ENCODE assay signal across 25 mouse cellular contexts in the genomic region with DNA sequence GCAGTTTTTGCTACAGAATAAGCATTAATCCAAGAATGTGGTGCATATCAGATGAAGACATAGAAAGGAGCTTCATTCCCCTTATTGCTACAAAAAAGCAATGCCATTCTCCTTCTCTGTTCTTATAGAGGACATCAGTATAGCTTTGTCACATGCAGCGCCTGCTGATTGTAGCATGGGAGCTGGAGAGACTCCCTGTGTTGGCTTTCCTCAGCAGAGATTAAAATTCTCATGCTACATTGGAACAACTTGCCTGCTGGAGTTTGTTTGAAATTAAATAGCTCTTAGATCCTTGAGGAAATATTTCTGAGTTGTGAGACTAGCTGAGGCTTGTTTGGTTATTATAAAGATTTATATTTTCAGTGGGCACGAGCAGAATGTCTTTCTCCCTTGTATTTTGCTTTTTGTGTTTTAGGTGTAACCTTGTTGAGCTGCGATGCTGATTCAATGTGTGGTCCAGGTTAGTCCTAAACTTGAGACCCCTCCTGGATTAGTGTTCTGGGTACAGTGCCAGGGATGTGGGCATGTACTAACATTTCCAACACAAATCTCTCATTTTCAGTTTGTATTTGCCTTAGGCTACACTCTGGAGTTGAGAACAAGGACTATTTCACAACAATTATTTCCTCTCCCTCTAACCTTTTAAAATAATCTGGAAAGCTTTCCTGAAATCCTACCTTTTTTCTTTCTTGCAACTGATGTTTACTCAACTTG.
A peak's percentile ranks its signal among the peaks of the same experiment; 100 is the strongest.
DNase-seq lines count a peak whose midpoint lies in the region; ATAC-seq and TF ChIP-seq lines count a peak whose summit lies in the region.
"Had no signal": no experiment of that assay in that cellular context is flagged by ENCODE, and none has a peak within 500 bp of the region (broad histone marks: within the 10 kb centered on the region; RNA-seq: fewer than 3 reads in every experiment).

No protein-coding gene starts in this region.

- TF ChIP-seq CTCF in midbrain, postnatal 0 days (IDR thresholded peaks at IDR 0.05): no peak
- no peak for TF ChIP-seq CTCF in stomach, postnatal 0 days (IDR thresholded peaks at IDR 0.05; ENCODE audit: low read depth)

- 67% methylated on average over 3 of the region's 3 CpGs for WGBS in embryonic facial prominence, embryonic 13.5 days
- 89% methylated on average over 3 of the region's 3 CpGs for WGBS in embryonic facial prominence, embryonic 10.5 days
- 86% methylated on average over 3 of the region's 3 CpGs for WGBS in midbrain, embryonic 11.5 days
- WGBS in midbrain, postnatal 0 days: 89% methylated on average over 3 of the region's 3 CpGs
- 36% methylated on average over 3 of the region's 3 CpGs for WGBS in stomach, postnatal 0 days
- 84% methylated on average over 3 of the region's 3 CpGs for WGBS in neural tube, embryonic 15.5 days

- H3K4me2 ChIP-seq in embryonic facial prominence, embryonic 13.5 days: no peak overlapping the region
- H3K4me2 ChIP-seq in midbrain, embryonic 11.5 days: no peak overlapping the region
- H3K4me2 ChIP-seq in midbrain, postnatal 0 days (ENCODE audit: low read depth, low read length, poor library complexity, severe bottlenecking): no peak overlapping the region
- no peak overlapping the region for H3K4me2 ChIP-seq in stomach, postnatal 0 days (replicated peaks; ENCODE audit: low read depth)
- H3K4me2 ChIP-seq in neural tube, embryonic 15.5 days: no peak overlapping the region
- H3K4me2 ChIP-seq: embryonic facial prominence, embryonic 15.5 days; heart, embryonic 13.5 days; intestine, embryonic 15.5 days had no signal

- DNase-seq in embryonic facial prominence, embryonic 10.5 days (ENCODE audit: low spot score): no peak
- peak; percentile 2 for DNase-seq in midbrain, embryonic 11.5 days (ENCODE audit: low spot score, missing footprints)
- no peak for DNase-seq in midbrain, postnatal 0 days (ENCODE audit: low spot score)
- peak; percentile 15 for DNase-seq in stomach, postnatal 0 days (ENCODE audit: low spot score)
- DNase-seq: adrenal gland, postnatal 10 days; adrenal gland, postnatal 36 days; cerebellum, adult 11 months; cerebellum, adult 2 months; cerebellum, adult 9-11 months; cerebellum, postnatal 25 days; forebrain, postnatal 0 days; gastrocnemius, postnatal 10 days; gastrocnemius, postnatal 36 days; heart, adult 2 months; heart, postnatal 14 days; heart, postnatal 4 days had no signal

- 0 out of 2 replicates have a peak, but pooled peaks cover 4% of the 10 kb centered on the region for H3K4me1 ChIP-seq in embryonic facial prominence, embryonic 13.5 days
- H3K4me1 ChIP-seq in embryonic facial prominence, embryonic 10.5 days: no peaks in the 10 kb centered on the region
- no peaks in the 10 kb centered on the region for H3K4me1 ChIP-seq in midbrain, embryonic 11.5 days (ENCODE audit: control insufficient read depth, insufficient read depth, low read length)
- H3K4me1 ChIP-seq in midbrain, postnatal 0 days (ENCODE audit: insufficient read depth, low read length): no peaks in the 10 kb centered on the region
- no peaks in the 10 kb centered on the region for H3K4me1 ChIP-seq in stomach, postnatal 0 days (replicated peaks; ENCODE audit: control insufficient read depth, insufficient read depth)
- no peaks in the 10 kb centered on the region for H3K4me1 ChIP-seq in neural tube, embryonic 15.5 days
- H3K4me1 ChIP-seq: embryonic facial prominence, embryonic 15.5 days; heart, embryonic 10.5 days; intestine, embryonic 15.5 days had no signal

- no peaks in the 10 kb centered on the region for H3K9me3 ChIP-seq in embryonic facial prominence, embryonic 13.5 days
- H3K9me3 ChIP-seq in embryonic facial prominence, embryonic 10.5 days: no peaks in the 10 kb centered on the region
- H3K9me3 ChIP-seq in midbrain, embryonic 11.5 days (ENCODE audit: control insufficient read depth, low read length): no peaks in the 10 kb centered on the region
- H3K9me3 ChIP-seq in midbrain, postnatal 0 days (ENCODE audit: low read length): no peaks in the 10 kb centered on the region
- H3K9me3 ChIP-seq in stomach, postnatal 0 days (ENCODE audit: control insufficient read depth, low read length): no peaks in the 10 kb centered on the region
- H3K9me3 ChIP-seq in neural tube, embryonic 15.5 days (replicated peaks): no peaks in the 10 kb centered on the region
- H3K9me3 ChIP-seq: embryonic facial prominence, embryonic 15.5 days; heart, embryonic 10.5 days; heart, embryonic 13.5 days; intestine, embryonic 15.5 days had no signal

- no peak overlapping the region for H3K4me3 ChIP-seq in embryonic facial prominence, embryonic 13.5 days
- no peak overlapping the region for H3K4me3 ChIP-seq in embryonic facial prominence, embryonic 10.5 days
- no peak overlapping the region for H3K4me3 ChIP-seq in midbrain, embryonic 11.5 days (ENCODE audit: low read depth, low read length)
- no peak overlapping the region for H3K4me3 ChIP-seq in midbrain, postnatal 0 days (ENCODE audit: low read depth, low read length)
- no peak overlapping the region for H3K4me3 ChIP-seq in stomach, postnatal 0 days (ENCODE audit: low read depth, low read length)
- H3K4me3 ChIP-seq in neural tube, embryonic 15.5 days (replicated peaks): no peak overlapping the region
- H3K4me3 ChIP-seq: embryonic facial prominence, embryonic 15.5 days; heart, adult 2 months; heart, embryonic 10.5 days; heart, embryonic 13.5 days; intestine, embryonic 15.5 days had no signal

- 0 out of 2 replicates have a peak, but pooled peaks have one; percentile 32 for ATAC-seq in embryonic facial prominence, embryonic 13.5 days (ENCODE audit: insufficient number of reproducible peaks, insufficient read depth, low FRiP score, low TSS enrichment, low read depth)
- no peak for ATAC-seq in midbrain, embryonic 11.5 days (ENCODE audit: low FRiP score)
- ATAC-seq in midbrain, postnatal 0 days (ENCODE audit: low FRiP score): no peak
- ATAC-seq in stomach, postnatal 0 days (ENCODE audit: low FRiP score, low TSS enrichment): peak; percentile 26; the same call in 1 of the 2 replicates
- ATAC-seq in neural tube, embryonic 15.5 days (ENCODE audit: low FRiP score): no peak
- ATAC-seq: forebrain, embryonic 14.5 days; forebrain, postnatal 0 days; hindbrain, embryonic 16.5 days; intestine, embryonic 15.5 days; Patski had no signal

- H3K27me3 ChIP-seq in embryonic facial prominence, embryonic 13.5 days: no peaks in the 10 kb centered on the region
- no peaks in the 10 kb centered on the region for H3K27me3 ChIP-seq in embryonic facial prominence, embryonic 10.5 days (replicated peaks; ENCODE audit: low read depth, poor library complexity, severe bottlenecking)
- H3K27me3 ChIP-seq in midbrain, embryonic 11.5 days (ENCODE audit: control insufficient read depth, insufficient read depth, low read length): no peaks in the 10 kb centered on the region
- no peaks in the 10 kb centered on the region for H3K27me3 ChIP-seq in midbrain, postnatal 0 days (ENCODE audit: insufficient read depth, low read length)
- no peaks in the 10 kb centered on the region for H3K27me3 ChIP-seq in stomach, postnatal 0 days (ENCODE audit: control insufficient read depth, insufficient read depth, low read length)
- H3K27me3 ChIP-seq in neural tube, embryonic 15.5 days (replicated peaks): no peaks in the 10 kb centered on the region
- H3K27me3 ChIP-seq: embryonic facial prominence, embryonic 15.5 days; heart, embryonic 13.5 days; intestine, embryonic 15.5 days; Patski had no signal

- H3K9ac ChIP-seq in embryonic facial prominence, embryonic 13.5 days: no peak overlapping the region
- H3K9ac ChIP-seq in midbrain, embryonic 11.5 days (ENCODE audit: low read length): no peak overlapping the region
- H3K9ac ChIP-seq in midbrain, postnatal 0 days (replicated peaks; ENCODE audit: low read length, poor library complexity, severe bottlenecking): no peak overlapping the region
- H3K9ac ChIP-seq in stomach, postnatal 0 days (ENCODE audit: low read length): no peak overlapping the region
- no peak overlapping the region for H3K9ac ChIP-seq in neural tube, embryonic 15.5 days (replicated peaks)
- H3K9ac ChIP-seq: embryonic facial prominence, embryonic 15.5 days; forebrain, postnatal 0 days; heart, embryonic 13.5 days; intestine, embryonic 15.5 days had no signal

- TF ChIP-seq EP300 in stomach, postnatal 0 days (optimal IDR thresholded peaks at IDR 0.05): no peak

- H3K27ac ChIP-seq in embryonic facial prominence, embryonic 13.5 days: no peak overlapping the region; the same call in 1 of the 2 replicates
- H3K27ac ChIP-seq in embryonic facial prominence, embryonic 10.5 days (replicated peaks): no peak overlapping the region
- H3K27ac ChIP-seq in midbrain, embryonic 11.5 days (ENCODE audit: low read depth, low read length): no peak overlapping the region
- H3K27ac ChIP-seq in midbrain, postnatal 0 days (ENCODE audit: low read depth, low read length): no peak overlapping the region
- H3K27ac ChIP-seq in stomach, postnatal 0 days (replicated peaks): no peak overlapping the region
- H3K27ac ChIP-seq in neural tube, embryonic 15.5 days (replicated peaks): no peak overlapping the region
- H3K27ac ChIP-seq: embryonic facial prominence, embryonic 15.5 days; heart, adult 2 months; heart, embryonic 10.5 days; heart, embryonic 13.5 days; intestine, embryonic 15.5 days had no signal

- H3K36me3 ChIP-seq in embryonic facial prominence, embryonic 13.5 days: no peaks in the 10 kb centered on the region
- H3K36me3 ChIP-seq in embryonic facial prominence, embryonic 10.5 days (replicated peaks): no peaks in the 10 kb centered on the region
- H3K36me3 ChIP-seq in midbrain, embryonic 11.5 days (ENCODE audit: control insufficient read depth, insufficient read depth, low read length): no peaks in the 10 kb centered on the region
- H3K36me3 ChIP-seq in midbrain, postnatal 0 days (ENCODE audit: insufficient read depth, low read length): no peaks in the 10 kb centered on the region
- H3K36me3 ChIP-seq in stomach, postnatal 0 days (ENCODE audit: control insufficient read depth, insufficient read depth, low read length): no peaks in the 10 kb centered on the region
- H3K36me3 ChIP-seq in neural tube, embryonic 15.5 days: no peaks in the 10 kb centered on the region
- H3K36me3 ChIP-seq: embryonic facial prominence, embryonic 15.5 days; heart, embryonic 10.5 days; heart, embryonic 13.5 days; intestine, embryonic 15.5 days had no signal

Comparison
In these comparisons a context has a peak if more than half of its experiments do, and no peak if none do; other contexts are left out.
1. DNase-seq: peak in midbrain, embryonic 11.5 days (single experiment) and stomach, postnatal 0 days (single experiment); none in embryonic facial prominence, embryonic 10.5 days (single experiment) and midbrain, postnatal 0 days (single experiment).
2. ATAC-seq: peak in embryonic facial prominence, embryonic 13.5 days (single experiment) and stomach, postnatal 0 days (single experiment); none in midbrain, embryonic 11.5 days (single experiment), midbrain, postnatal 0 days (single experiment) and neural tube, embryonic 15.5 days (single experiment).